Mouse (Mus musculus) urinary bladder, postnatal 36 days (tissue): ENCODE measurements at regions not wholly inside any gene's neighbourhood (a gene's known extent, or its start where the extent isn't known, plus 50 kb on each side); places are given as distances from the start of the nearest gene placed in this dataset.
A peak's percentile ranks its signal among the peaks of the same experiment; 100 is the strongest.
"Not testable (repeated sequence)": the region's sequence is repeated elsewhere in the genome, so short reads cannot be mapped to it uniquely, and the experiment has no call there.

Experiments used
- DNase-seq, 2 experiments: peaks; one replicate each; pipeline ENCODE4 v3.0.0; 2022; ENCODE audit warnings: low spot score in 2 of 2, mixed read lengths in 1 of 2

DNA sequence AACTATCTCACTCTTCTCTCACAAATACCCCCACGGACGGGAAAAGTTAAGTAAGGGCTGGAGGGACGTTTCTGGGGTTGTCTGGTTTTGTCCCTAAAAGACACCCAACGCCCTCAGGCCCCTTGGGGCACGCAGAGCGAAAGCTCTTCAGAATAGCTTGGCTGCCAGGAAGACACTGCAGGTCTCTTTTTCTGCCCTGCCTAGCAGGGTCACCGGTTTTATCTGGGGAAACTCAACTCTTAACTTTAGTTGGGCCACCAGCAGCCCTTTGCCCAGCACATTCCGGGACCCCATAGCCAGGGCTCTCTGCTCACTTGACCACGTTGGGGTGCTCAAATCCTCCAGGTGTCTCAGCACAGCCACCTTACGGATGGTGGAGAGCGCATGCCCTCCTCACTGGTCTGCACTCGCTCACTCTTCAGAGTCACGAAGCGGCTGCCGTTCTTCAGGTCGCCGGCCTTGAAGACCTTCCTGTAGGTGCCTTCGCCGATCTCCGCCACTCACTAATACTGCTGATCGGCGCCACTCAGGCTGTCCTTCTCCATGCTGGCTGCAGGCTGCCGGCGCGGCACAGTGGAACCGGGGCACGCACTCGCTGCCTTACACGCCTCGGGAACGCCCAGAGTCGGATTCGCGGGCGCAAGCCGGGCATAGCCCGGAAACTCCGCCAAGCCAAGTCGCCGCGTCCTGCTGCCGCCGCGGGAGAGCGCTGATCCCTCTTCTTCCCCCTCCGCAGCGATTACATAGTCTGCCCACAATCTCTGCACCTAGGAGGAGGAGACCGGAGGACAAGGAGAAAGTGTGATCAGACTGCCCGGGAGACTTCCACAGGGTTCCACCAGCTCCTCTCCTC, 83.0 kb downstream of the Ulbp1 start:
- DNase-seq = peak; percentile 15 to 26

DNA sequence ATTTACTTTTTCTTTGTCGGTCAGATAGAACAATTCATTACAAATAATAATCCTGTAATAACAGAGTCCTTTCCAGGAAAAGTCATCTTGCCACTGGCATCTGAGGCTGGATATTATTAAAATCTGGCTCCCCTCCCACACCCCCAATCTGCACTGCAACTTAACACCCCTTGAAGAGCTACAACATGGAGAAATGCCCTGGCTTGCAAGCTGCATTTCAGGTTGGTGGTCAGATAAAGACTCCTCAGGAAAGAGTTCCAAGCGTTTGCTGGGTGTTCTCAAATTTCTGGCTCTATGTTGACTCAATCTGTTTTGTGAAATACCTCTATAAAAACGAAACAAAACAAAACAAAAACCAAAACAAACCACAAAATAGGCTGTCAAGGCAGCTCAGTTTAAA, 114.6 kb downstream of the Ulbp1 start:
- DNase-seq = not testable (repeated sequence)

DNA sequence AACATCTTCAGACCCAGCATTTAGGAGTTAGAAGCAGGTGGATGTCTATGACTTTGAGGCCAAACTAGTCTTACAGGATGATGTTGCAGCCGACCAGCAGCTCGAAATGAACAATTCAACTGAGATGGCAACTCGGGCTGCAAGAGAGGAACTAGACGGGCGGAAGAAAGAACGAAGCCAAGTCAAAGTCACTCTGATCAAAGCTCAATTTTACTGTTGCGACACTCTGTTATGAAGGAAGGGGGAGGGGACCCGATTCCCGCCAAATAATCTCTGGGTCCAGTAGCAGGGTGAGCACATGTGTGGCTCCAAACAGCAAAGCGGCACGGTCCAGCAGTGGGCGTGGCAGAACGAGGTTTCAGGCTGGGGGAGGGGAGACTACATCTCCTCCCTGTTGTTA, 129.1 kb downstream of the Ulbp1 start:
- not testable (repeated sequence) for DNase-seq

DNA sequence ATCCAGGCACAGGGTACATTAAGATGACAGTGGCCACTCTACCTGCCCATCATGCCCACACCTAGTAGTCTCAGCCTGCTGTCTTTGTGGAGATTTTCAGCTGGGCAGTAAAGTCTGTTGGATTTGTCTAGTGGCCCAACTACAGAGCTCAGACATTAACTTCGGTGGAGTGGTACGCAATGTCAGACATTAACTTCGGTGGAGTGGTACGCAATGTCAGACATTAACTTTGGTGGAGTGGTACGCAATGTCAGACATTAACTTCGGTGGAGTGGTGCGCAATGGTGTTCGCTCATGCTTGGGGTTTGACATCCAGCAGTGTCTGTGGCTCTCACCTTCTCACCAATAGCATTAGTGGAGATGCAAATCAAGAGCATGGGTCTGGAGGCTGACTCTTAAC, 129.7 kb downstream of the Ulbp1 start:
- not testable (repeated sequence) for DNase-seq

DNA sequence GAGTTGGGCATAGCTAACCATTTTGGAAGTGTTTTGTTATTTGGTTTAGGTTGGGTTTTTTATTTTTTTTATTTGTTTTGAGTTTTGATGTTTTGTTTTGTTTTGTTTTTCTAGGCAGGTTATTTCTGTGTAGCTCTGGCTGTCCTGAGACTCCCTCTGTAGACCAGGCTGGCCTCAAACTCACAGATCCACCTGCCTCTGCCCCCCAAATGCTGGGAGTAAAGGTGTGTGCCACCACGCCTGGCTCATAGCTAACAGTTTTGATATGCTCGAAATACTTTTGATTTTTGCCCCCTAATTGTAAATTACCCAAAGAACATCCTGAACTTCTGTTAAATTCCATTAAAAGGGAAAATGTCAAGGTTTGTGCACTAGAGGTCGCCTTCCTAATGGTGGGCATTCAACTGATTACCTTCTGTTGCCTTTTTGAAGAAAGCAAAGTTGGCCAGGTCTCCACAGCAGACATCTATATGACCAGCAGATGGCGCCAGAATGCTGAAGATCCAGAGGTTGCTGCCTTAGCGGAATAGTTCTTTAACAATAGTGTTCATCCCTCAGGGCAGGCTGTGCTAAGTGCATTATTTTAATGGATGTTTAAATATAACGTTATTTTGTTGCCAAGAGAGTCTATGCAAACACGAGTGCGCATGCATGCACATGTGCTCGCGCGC, 121.2 kb upstream of the Cnksr3 start:
- peak; percentile 38 to 57 for DNase-seq

DNA sequence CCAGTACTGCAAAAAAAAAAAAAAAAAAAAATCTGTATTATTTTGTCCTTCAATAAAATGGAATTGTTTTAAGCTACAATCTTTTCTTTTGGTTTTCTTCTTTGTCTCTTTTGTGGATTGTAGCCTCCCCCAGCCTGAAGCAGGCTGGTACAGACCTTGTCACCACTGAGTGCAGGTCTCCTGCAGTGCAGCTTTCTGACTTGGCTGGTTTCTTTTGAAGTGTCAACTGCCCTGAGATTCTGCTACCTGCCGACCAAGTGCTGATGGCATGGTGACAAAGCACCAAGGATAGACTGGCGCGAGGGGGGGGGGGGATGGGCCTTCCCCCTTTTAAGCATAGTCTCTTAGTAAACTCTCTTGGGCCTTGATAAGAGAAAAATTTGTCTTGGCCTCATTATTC, 116.2 kb upstream of the Cnksr3 start:
- DNase-seq = no peak

DNA sequence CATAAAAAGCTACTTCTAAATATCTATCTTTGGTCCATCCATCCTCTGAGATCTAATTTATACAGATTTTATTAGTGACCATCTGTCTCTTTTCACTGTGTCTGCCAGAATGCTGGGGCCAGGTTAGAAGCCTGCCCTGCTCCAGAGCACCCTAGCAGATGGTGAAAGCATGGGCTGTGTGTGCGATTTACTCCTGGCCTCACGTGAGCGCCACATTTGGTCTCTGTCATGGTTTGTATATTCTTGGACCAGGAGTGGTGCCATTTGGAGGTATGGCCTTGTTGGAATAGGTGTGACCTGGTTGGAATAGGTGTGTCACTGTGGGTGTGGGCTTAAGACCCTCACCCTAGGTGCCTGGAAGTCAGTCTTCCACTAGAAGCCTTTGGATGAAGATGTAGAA, 115.0 kb upstream of the Cnksr3 start:
- not testable (repeated sequence) for DNase-seq

DNA sequence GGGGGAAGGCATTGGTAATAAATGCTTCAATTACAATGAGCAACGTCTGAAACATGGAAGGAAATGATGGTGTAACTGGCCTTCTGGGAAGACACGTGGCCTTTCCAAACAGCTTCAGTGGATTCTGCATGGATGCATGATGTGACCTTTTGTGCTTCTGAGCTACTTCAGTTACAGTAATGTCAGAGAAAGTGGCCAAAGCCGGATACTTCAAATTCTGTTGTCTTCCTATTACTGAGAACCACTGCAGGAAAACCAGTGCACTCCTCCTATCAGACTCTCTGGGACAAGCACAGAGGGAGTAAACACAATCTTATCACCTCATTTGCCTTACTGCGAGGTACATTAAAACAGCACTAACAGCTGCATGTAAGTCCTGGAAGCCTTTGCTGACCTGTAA, 113.0 kb upstream of the Cnksr3 start:
- no peak for DNase-seq

DNA sequence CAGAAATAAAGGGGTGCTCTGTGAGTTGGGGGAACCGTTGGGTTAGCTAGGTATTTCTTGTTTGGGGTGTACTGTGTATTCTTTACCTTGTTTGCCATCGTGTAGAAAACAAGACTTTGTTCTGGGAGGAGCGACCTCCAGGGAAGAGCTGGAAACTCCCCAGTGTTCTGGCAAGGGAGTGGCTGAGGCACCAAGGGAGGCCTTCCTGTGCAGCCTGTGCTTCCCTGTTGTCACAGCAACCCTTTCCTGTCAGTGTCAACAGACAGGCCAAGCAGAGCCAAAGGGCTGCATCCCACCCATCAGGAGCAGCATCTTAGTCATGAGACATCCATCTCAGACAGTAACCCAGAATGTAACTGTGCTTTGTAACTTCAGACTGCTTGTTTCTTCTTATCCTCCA, 111.2 kb upstream of the Cnksr3 start:
- no peak for DNase-seq

DNA sequence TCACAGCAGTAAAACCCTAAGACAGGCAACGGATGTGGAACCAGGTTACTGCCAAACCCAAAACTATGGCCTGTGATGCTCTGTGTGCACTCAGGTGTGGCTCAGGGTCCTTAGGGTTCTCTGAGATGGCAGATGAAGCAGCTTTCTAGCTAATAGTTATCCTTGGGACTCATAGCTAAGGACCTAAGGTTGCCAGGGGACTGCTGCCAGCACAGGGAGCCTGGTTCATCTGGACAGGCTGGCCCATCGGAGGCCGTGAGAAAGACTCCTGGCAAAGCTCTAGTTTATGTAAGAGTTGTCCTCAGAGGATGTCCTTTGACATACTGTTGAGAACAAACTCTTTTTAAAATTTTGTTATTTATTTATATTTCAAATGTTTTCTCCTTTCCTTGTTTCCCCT, 97.9 kb upstream of the Cnksr3 start:
- DNase-seq = no peak

DNA sequence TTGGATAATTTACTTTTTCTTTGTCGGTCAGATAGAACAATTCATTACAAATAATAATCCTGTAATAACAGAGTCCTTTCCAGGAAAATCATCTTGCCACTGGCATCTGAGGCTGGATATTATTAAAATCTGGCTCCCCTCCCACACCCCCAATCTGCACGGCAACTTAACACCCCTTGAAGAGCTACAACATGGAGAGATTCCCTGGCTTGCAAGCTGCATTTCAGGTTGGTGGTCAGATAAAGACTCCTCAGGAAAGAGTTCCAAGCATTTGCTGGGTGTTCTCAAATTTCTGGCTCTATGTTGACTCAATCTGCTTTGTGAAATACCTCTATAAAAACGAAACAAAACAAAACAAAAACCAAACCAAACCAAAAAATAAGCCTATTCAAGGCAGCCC, 93.8 kb upstream of the Cnksr3 start:
- DNase-seq = not testable (repeated sequence)

DNA sequence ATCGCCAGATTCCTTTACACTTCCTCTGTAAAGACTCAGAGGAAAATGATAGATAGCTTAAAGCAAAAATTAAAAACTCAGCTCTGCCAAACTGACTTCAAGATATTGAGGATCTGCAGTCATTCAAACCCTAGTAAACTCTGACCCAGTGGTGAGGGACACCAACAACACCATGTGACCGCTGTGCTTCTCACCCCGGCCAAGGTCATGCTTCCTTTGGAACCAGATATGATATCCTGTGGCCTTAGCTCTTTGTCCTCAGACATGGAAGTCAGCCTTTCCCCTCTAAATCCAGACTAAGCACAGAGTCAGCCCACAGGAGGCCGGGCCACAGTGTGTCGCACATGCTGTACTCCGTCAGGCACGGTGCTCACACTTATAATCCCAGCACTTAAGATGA, 86.3 kb upstream of the Cnksr3 start:
- no peak for DNase-seq

DNA sequence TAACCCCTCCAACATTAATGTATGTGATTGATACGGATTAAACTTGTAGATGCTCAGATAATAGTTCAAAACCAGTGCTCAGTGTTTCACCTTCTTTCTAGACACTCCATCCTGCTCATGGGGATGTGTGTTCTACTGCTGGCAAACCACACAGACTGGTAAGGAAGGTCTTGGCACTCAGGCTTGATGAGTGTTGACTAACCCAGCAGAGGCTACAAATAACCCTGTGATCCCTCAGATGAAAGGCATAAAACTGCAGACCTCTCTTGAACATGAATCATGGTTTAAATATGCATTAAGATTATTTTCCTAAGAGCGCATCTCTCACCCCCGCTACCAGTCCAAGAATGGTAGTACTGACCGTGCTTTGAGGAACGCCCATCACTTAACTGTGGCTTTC, 83.9 kb upstream of the Cnksr3 start:
- no peak for DNase-seq

DNA sequence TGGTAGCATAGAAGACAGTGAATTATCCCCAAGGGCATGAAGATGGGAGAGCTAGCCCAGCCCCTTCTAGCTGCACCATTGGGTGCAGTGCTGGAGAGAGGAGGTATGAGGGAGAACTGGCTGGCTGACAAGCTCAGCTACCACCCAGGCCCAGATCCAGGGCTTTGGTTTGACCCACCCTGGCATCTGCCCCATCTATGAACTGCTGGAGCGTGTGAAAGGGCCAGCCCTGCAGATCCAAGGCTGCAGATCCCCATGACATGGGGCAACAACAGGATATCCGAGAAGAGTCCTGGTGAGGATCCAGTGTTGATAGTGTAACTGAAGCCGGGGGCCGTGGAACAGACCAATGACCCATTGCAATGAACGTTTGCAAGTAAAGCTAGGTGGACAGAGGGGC, 81.2 kb upstream of the Cnksr3 start:
- DNase-seq = no peak

DNA sequence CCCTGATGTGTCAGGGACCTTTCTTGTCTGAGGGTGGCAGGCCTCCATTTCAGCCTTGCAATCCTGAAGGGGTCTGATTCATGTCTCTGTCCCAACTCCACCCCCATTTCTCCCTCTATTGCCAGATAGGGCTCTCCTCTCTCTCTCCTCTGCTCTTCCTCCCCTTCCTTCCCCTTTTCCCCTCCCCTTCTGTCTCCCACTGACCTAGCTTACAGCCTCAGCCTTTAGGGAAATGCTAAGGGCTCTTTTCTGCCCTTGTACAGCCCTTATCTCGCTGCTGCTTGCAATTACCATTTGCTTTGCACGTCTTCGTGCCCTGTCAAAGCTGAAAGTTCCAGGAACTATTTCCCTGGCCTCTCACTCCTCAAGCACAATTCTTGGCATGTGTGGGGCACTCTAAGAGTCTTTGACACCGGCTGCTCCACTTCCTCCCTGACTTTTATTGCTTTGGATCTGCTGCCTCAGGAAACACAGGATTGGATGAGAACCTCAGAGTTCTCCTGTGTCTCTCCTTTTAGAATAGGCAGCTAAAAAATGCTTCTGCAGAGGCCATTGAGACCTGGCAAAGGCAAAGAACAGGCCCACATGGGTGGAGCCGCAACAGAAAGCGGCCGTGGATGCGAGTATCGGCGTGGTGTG, 77.9 kb upstream of the Cnksr3 start:
- no peak for DNase-seq

DNA sequence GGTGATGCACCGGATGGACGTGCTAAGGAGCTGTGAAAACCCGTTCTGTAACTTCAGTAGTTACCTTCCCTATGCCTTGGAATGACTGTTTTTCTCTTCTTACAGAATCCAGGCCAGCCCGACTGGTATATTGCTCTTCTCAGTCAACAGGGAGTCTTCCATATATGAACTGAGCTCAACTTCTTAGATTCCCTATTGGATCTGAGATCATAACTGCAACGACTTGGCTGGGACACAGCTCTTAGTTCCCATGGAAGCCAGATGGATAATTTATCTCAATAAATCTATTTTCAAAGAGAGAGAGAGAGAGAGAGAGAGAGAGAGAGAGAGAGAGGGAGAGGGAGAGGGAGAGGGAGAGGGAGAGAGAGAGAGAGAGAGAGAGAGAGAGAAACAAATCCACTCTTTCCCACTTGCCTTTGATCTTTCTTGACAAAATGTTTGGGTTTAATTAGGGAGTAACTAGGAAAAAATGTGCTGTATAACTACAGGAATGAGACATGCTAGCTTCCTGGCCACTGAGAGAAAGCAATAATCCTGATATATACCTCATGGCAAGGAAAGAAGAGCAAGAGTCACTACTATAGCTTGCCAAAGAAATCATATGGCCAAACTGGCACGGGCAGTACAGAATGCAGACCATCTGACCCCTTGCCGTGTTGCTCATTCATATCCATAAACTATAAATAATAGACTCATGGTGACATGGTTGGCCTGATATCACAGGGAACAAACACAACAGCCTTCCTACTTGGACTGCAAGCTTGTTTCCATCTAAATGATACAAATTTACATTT, 73.3 kb upstream of the Cnksr3 start:
- DNase-seq = no peak

DNA sequence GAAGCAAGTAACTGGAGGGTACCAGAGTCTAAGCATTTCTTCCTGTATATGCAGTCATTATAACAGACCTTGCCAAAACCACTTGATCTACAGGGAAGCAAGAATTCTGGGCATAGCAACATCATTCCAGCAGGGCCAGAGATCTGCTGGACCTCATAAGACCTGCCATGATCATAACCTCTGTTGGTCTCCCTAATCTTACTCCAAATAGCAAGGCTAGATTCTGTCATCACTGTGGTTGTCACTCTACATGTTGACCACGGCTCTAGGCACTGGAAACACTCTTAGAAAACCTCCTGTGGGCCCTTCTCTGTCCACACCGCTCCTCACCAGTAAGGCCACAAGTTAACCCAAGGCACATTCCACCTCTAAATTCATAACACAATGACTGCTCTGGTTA, 68.4 kb upstream of the Cnksr3 start:
- DNase-seq = no peak

DNA sequence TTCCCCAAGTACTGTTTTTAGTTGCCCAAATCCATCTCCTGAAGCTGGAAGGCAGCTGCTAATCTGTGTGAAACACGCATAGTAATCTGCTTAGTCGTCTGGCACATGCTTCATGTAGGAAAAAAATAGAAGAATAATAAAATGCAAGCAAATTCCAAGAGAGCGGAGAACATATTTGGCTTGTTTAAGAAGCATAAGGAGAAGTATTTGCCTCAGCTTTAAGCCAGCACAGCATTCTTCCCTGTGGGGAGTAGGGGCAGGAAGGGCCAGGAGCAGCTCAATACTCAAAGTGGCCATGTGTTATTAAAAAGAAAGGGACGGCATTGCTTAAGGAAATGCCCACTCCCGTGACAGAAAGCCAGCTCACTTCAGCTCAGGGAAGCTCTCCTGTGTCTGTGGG, 66.8 kb upstream of the Cnksr3 start:
- DNase-seq = no peak

DNA sequence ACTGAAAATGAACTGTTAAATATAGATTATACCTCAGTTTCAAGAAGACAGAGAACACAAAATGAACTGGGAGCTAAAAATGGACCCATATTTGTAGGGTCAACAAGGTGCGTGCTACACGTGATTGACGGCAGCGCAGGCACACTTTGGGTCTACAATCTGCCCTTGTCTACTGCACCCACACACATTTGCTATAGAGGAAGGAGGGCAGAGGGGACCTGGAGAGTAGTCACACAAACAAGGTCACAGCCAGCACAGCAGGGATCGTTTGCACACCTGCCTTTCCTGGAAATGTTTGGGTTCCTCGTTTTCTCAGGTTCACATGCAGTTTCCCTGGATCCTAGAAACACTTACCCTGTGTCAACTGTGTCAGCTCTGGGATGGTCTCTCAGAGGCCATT, 63.3 kb upstream of the Cnksr3 start:
- DNase-seq = no peak

DNA sequence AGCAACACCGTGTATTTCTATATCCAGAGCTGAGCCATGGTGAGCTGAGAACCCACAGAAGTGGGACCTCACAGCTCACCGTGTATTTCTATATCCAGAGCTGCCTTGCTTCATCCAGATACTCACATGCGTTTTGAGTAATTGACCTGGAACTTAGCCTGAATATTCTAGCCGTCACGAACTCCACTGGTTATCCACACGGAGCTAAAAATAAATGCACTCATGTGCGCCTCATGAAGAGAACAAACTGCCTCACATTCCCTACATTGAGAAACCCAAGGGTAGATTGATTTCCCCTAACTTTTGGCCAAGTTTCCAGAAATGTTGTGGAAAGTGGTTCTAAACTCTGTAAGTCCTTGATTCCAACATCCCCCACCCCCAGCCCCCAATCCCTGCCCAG, 62.4 kb upstream of the Cnksr3 start:
- no peak for DNase-seq

DNA sequence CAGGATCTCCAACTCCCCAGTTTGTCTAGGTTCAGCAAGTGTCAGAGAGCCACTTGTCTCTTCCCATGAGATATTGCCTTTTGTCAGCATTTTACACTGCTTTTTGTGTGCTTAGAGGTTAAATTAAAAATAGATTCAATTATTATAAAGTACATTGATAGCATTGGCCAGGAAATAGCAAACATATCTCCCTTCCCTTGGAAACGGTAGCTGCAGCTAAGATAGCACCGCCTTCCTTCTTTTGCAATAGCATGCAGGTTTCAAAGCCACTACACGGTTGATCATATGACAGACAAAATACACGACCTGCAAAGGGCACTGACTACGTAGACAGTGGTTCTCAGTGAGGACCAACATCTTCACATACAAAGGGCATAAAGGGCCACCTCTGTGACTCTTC, 59.1 kb upstream of the Cnksr3 start:
- DNase-seq = no peak

DNA sequence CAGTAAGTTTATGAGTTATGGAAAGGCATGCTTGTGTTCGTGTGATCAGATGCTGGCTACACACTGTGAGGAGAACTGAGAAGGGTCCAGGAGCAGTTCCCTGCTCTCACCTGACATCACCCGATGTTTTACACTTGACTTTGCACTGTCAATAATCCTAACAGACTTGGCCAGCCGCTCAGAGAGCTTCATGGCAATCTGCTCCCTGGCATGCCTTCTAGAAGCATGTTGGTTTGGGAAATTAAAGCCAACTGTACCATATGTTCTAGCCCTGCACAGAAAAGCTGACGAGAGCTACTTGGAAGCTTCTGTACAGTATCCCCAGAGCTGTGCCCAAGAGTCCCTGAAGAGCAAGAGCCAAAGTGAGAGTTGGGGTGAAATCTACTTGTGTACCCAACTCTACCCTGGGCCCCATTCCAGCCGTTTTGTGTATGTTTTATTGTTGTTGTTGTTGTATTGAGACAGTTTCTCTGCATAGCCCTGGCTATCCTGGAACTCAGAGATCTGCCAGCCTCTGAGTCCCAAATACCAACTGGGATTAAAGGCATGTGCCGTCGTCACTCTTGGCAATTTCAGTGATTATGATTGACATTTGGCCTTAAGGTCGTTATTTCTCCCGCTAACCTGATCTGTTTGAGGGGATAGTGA, 56.5 kb upstream of the Cnksr3 start:
- DNase-seq = no peak
